Mouse (Mus musculus) layer of hippocampus, adult 9-10 months (tissue): ENCODE measurements around the gene Nxpe3.

Experiments used
- DNase-seq: peaks from one replicate; pipeline ENCODE4 v3.0.0; 2022; ENCODE audit warnings: low spot score

The Nxpe3 gene

GRCm38 (mm10) chr16:55809779-55810514 is 85.1 kb downstream of the Nxpe3 start:
- no peak for DNase-seq

GRCm38 (mm10) chr16:55809345-55809744 is 85.7 kb downstream of the Nxpe3 start:
- no peak for DNase-seq

- no peak for DNase-seq
Observed at GRCm38 (mm10) chr16:55807505-55807932, 87.6 kb downstream of the Nxpe3 start.

GRCm38 (mm10) chr16:55804799-55805198 is 90.3 kb downstream of the Nxpe3 start:
- no peak for DNase-seq

GRCm38 (mm10) chr16:55801629-55802028 is 93.5 kb downstream of the Nxpe3 start:
- no peak for DNase-seq

GRCm38 (mm10) chr16:55798845-55799244 is 96.2 kb downstream of the Nxpe3 start:
- no peak for DNase-seq

GRCm38 (mm10) chr16:55790326-55790725 is 104.8 kb downstream of the Nxpe3 start:
- no peak for DNase-seq
